Mouse (Mus musculus) heart, embryonic 11.5 days (tissue): ENCODE measurements at regions not wholly inside any gene's neighbourhood (a gene's known extent, or its start where the extent isn't known, plus 50 kb on each side); places are given as distances from the start of the nearest gene placed in this dataset.

ENCODE experiments used
- ATAC-seq: fragments of 200-750 bp; cut with Nextera tagmentation; replicated peaks from 2 replicates; pipeline ENCODE4 v1.8.0; 2017; ENCODE audit warnings: moderate library complexity; ENCODE audit not compliant: insufficient number of reproducible peaks, low FRiP score, low TSS enrichment
- H3K27ac ChIP-seq: fragments of 300-500 bp; sonication (generic); 2 replicates; pipeline ENCODE4 v1.5.1; 2014; ENCODE audit warnings: mild to moderate bottlenecking, low read depth, low read length
- H3K27me3 ChIP-seq: fragments of 300-500 bp; sonication (generic); 2 replicates; pipeline ENCODE4 v1.6.1; 2014; ENCODE audit warnings: mild to moderate bottlenecking, low read length, mixed read lengths; ENCODE audit not compliant: control insufficient read depth, insufficient read depth
- H3K36me3 ChIP-seq: fragments of 300-500 bp; sonication (generic); 2 replicates; pipeline ENCODE4 v1.6.1; 2014; ENCODE audit warnings: mild to moderate bottlenecking, low read length, moderate library complexity, mixed read lengths; ENCODE audit not compliant: control insufficient read depth, insufficient read depth
- H3K4me1 ChIP-seq: fragments of 300-500 bp; sonication (generic); 2 replicates; pipeline ENCODE4 v1.6.1; 2014; ENCODE audit warnings: low read length; ENCODE audit not compliant: control insufficient read depth, insufficient read depth
- H3K4me2 ChIP-seq: fragments of 300-500 bp; sonication (generic); 2 replicates; pipeline ENCODE4 v1.6.1; 2014; ENCODE audit warnings: mild to moderate bottlenecking, moderate library complexity
- H3K4me3 ChIP-seq: fragments of 300-500 bp; sonication (generic); 2 replicates; pipeline ENCODE4 v1.5.1; 2014; ENCODE audit warnings: low read depth, low read length
- H3K9ac ChIP-seq: fragments of 300-500 bp; sonication (generic); 2 replicates; pipeline ENCODE4 v1.6.1; 2014; ENCODE audit warnings: mild to moderate bottlenecking, low read depth, low read length, moderate library complexity
- H3K9me3 ChIP-seq: fragments of 300-500 bp; sonication (generic); replicated peaks from 2 replicates; pipeline ENCODE4 v1.6.1; 2016; ENCODE audit warnings: low read length; ENCODE audit not compliant: control insufficient read depth
- WGBS: fragments of 180-500 bp; shearing (Covaris S2); extraction: QIAGEN DNeasy Blood & Tissue Kit; methylation state at CpG from one replicate; pipeline ENCODE4 v1.1.7; 2014; ENCODE audit not compliant: insufficient replicate concordance; 5-methylcytosine and 5-hydroxymethylcytosine counted together

DNA sequence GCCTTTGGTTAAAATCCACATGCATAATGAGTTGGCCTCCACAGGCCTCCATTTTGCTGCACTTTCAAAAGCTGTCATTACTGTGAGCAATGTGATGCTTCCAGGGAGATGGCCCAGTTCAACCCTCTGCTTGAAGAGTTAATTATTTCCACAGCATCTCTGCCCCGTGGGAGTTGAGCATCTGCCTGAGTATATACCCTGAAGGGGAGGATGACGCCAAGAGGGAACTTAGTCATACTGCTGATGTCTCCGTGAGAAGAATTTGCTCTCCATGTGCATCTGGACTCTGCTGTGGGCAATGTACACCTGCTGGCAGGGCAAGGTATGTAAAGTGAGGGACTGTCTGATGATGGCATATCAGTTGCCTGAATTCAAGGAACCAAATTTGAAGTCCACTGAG lies 519.3 kb upstream of the Auts2 start:
- H3K9me3 ChIP-seq, result 0 out of 2 replicates have a peak, but pooled peaks cover 2% of the 10 kb centered on the region
- H3K36me3 ChIP-seq, result no peaks in the 10 kb centered on the region
- ATAC-seq, result no peak
- H3K9ac ChIP-seq, result no peak overlapping the region
- H3K4me2 ChIP-seq, result no peak overlapping the region
- no peaks in the 10 kb centered on the region for H3K4me1 ChIP-seq
- H3K27ac ChIP-seq, result no peak overlapping the region
- no peaks in the 10 kb centered on the region for H3K27me3 ChIP-seq
- H3K4me3 ChIP-seq, result no peak overlapping the region
- WGBS, result 76% methylated on average over 3 of the region's 3 CpGs

DNA sequence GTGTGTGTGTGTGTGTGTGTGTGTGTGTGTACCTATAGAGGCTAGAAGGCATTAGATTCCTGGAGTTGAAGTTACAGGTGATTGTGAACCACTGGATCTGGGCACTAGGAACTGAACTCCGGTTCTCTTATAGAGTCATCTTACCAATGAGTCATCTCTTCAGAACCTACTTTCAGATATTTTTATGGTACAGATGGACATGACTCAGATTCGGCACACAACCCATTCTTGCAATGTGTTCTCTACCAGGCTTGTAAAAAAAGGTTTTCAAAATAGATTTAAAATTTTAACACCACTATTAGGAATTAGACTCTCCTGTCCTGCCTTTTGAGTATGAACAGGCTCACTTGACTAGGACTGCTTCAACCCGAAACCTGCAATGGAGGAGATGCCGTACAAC lies 504.3 kb upstream of the Auts2 start:
- no peaks in the 10 kb centered on the region for H3K4me1 ChIP-seq
- WGBS, result 88% methylated on average over 4 of the region's 4 CpGs
- no peak overlapping the region for H3K4me3 ChIP-seq
- peaks cover 4% of the 10 kb centered on the region; the same call in 1 of the 2 replicates for H3K9me3 ChIP-seq
- H3K4me2 ChIP-seq, result no peak overlapping the region
- no peak overlapping the region for H3K9ac ChIP-seq
- H3K36me3 ChIP-seq, result no peaks in the 10 kb centered on the region
- ATAC-seq, result no peak
- no peaks in the 10 kb centered on the region for H3K27me3 ChIP-seq
- no peak overlapping the region for H3K27ac ChIP-seq

DNA sequence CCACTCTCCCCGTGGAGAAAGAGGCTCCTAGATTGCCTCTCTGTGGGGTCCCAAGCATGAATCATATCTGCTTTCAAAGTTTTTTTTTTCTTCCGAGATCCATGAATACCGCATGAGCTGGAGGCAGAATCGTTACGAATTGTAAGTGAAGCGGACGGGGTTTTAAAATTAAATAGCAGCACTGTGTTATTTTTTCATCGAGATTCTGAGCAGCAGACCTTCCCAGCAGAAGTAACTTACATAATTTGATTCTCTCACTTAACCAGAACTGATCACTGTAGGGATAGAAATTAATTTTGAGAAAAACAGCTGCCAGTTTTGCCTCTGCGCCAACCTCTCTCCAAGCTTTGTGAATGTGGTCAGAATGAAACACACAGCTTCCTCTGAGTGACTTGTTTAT lies 502.5 kb upstream of the Auts2 start:
- no peak for ATAC-seq
- Histone ChIP-seq H3K9me3 (peaks cover 4% of the 10 kb centered on the region; the same call in 1 of the 2 replicates), H3K4me2 (no peak overlapping the region), H3K4me3 (no peak overlapping the region), H3K27me3 (no peaks in the 10 kb centered on the region), H3K4me1 (no peaks in the 10 kb centered on the region), H3K36me3 (no peaks in the 10 kb centered on the region), H3K27ac (no peak overlapping the region), H3K9ac (no peak overlapping the region)
- WGBS, result 64% methylated on average over 9 of the region's 9 CpGs

DNA sequence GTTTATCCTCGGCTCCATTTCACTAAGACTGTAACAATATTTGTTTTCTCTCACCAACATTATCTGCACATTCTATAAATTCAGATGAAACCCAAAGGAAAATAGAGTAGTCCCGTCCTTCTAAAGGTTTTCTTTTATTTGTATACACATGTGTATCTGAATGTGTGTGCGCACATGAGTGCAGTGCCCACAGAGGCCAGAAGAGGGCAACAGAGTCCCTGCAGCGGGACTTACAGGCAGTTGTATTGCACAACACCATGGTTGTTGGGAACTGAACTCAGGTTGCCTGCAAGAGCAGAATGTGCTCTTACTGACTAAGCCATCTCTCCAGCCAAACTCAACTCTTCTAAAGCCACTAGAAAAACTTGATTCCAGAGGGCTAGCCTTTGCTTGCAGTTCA lies 484.4 kb upstream of the Auts2 start:
- Histone ChIP-seq H3K27me3 (no peaks in the 10 kb centered on the region), H3K9ac (no peak overlapping the region), H3K4me2 (no peak overlapping the region), H3K27ac (no peak overlapping the region), H3K4me1 (no peaks in the 10 kb centered on the region), H3K36me3 (no peaks in the 10 kb centered on the region), H3K9me3 (no peaks in the 10 kb centered on the region), H3K4me3 (no peak overlapping the region)
- 83% methylated on average over 4 of the region's 4 CpGs for WGBS
- no peak for ATAC-seq

DNA sequence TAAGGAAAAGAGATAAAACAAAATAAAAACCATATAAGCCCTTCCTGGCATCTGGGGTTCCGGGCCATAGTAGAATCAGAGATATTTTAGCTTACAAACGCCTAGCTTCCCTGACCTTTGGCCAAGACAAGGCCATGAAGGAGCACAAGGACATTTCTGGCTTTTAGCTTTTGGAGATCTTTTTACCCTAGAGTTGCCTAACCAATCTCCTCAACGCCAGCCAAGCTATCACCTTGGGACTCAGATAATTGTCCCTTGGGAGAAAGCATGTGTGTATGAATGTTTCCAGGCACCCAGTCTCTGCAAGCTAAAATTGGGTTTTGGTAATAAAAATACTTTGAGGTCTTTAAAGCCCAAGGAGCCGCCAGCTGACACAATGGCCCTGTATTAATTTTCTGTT lies 482.0 kb upstream of the Auts2 start:
- Histone ChIP-seq H3K9ac (no peak overlapping the region), H3K27ac (no peak overlapping the region), H3K4me2 (no peak overlapping the region), H3K27me3 (no peaks in the 10 kb centered on the region), H3K9me3 (no peaks in the 10 kb centered on the region), H3K4me3 (no peak overlapping the region), H3K36me3 (no peaks in the 10 kb centered on the region), H3K4me1 (no peaks in the 10 kb centered on the region)
- no peak for ATAC-seq
- WGBS, result 59% methylated on average over 4 of the region's 4 CpGs

DNA sequence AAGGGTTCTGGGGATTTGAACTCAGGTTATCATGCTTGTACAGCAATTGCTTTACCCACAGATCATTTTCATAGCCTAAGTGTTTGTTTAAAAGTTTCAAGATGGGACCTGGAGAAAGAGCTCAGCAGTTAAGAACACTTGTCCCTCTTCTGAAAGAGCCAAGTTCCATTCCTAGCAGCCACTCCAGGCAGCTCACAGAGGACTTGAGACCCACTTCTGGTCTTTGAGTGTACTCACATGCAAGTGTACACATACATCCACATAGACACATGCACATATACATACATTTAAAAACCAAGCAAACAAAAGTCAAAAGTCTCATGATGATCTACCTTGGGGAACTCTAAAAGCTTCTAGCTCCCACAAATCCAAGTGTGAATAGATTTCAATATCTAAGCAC lies 477.7 kb upstream of the Auts2 start:
- Histone ChIP-seq H3K4me2 (no peak overlapping the region), H3K36me3 (no peaks in the 10 kb centered on the region), H3K4me3 (no peak overlapping the region), H3K27me3 (no peaks in the 10 kb centered on the region), H3K9ac (no peak overlapping the region), H3K4me1 (no peaks in the 10 kb centered on the region), H3K27ac (no peak overlapping the region), H3K9me3 (no peaks in the 10 kb centered on the region)
- ATAC-seq, result no peak

DNA sequence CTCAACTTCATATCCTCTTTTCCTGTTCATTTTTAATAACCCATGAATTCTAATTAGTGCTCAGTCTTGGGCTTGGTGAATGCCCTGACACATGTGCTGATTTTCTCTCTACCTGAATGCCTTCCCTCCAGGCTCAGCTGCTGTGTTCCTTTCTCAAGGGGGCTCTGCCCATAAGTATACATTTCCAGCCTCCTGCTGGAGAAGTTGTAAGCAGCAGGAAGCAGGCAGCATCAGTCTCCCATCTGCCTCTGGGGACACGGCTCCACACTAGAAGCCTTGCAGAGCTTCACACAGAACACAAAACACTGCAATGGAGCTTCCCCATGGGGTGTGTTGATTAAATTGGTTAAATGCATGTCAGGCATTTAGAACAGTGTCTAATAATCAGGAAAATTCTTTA lies 477.0 kb upstream of the Auts2 start:
- Histone ChIP-seq H3K27me3 (no peaks in the 10 kb centered on the region), H3K9ac (no peak overlapping the region), H3K4me3 (no peak overlapping the region), H3K4me1 (no peaks in the 10 kb centered on the region), H3K4me2 (no peak overlapping the region), H3K9me3 (no peaks in the 10 kb centered on the region), H3K27ac (no peak overlapping the region), H3K36me3 (no peaks in the 10 kb centered on the region)
- WGBS, result 56% methylated on average over 1 of the region's 1 CpGs
- ATAC-seq, result no peak

DNA sequence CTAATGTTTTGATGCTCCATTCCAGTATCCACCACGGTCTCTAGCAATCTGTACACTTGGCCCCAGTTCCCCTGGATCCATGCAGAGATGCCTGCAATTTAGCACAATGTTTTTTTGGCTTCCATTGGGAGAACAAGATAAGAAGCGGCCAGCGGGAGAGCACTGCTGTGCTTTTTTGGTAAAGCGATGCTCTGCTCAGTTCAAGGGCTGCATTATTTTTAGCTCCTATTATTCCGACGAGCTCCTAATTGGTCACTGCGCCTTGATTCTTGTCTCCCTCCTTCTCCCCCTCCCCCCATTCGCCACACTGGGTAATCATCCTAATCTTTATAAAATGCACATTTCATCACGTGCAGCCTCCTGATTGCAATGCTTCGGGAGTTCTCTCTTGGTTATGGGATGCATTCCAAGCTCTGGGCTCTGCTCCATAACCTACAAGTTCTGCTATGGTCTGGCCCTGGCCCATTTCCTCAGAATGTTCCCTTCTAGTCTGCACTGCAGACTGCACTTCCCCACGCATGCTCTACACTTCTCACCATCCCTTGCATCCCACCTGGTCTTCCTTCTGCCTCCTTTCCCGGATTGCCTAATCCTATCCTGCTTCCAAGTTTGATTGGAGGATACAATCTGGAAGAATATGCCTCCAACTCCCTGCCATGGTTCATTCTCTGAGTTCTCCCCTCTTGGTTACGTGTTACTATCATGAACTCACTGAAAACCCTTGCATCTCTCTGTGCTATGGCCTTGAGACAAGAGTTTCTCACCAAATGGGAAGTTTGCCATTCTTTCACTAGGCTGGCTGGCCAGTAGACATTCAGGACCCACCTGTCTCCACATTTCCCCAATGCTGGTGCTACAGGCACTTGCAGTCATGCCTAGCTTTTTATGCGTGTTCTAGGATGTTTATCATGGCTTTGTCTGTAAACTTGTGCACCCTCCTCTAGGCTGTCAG lies 467.8 kb upstream of the Auts2 start:
- ATAC-seq, result no peak

DNA sequence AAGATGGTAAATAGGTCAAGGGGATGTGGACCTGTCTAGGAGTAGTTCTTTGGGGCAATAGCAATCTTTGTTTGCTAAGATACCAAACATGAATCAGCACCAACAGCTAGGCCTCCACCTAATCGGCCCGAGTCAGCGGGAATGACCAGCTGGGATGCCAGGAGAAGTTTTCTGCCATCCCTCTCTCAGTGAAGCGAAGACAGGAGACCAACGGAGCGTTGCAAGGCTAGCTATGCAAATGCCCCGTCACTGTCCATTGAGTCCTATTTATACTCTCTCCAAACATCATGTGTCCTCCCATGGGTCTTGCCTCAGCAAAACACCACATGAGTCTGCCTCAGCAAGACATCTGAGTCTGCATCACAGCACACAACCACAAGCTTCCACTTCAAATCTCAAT lies 439.7 kb upstream of the Auts2 start:
- H3K4me3 ChIP-seq, result no peak overlapping the region
- H3K27me3 ChIP-seq, result no peaks in the 10 kb centered on the region
- ATAC-seq, result no peak
- no peak overlapping the region for H3K4me2 ChIP-seq
- no peaks in the 10 kb centered on the region for H3K9me3 ChIP-seq
- 93% methylated on average over 7 of the region's 7 CpGs for WGBS
- H3K9ac ChIP-seq, result no peak overlapping the region
- H3K4me1 ChIP-seq, result no peaks in the 10 kb centered on the region
- no peak overlapping the region for H3K27ac ChIP-seq
- no peaks in the 10 kb centered on the region for H3K36me3 ChIP-seq

More for the DNA sequence above, 467.8 kb upstream of the Auts2 start:
- H3K36me3 ChIP-seq, result no peaks in the 10 kb centered on the region
- H3K27me3 ChIP-seq, result no peaks in the 10 kb centered on the region
- WGBS, result 69% methylated on average over 14 of the region's 14 CpGs
- H3K9me3 ChIP-seq, result no peaks in the 10 kb centered on the region
- H3K4me2 ChIP-seq, result no peak overlapping the region
- H3K4me3 ChIP-seq, result no peak overlapping the region
- H3K9ac ChIP-seq, result no peak overlapping the region
- H3K4me1 ChIP-seq, result no peaks in the 10 kb centered on the region; the same call in 1 of the 2 replicates
- no peak overlapping the region for H3K27ac ChIP-seq
